Mouse (Mus musculus): ENCODE results near the gene Tnfrsf9. TPM values are rescaled to one million over a fixed set of nuclear protein-coding genes. Genes with fewer than 3 reads are reported as not detected.

Gene Tnfrsf9
- polyA plus RNA-seq, 1 experiment from 2014 or later: 0.16 TPM

GRCm38 (mm10) chr4:150875393-150875792, 39.0 kb upstream of the Tnfrsf9 start:
- H3K4me1 ChIP-seq (replicated peaks): peaks cover 13% of the 10 kb centered on the region
- peaks cover 24% of the 10 kb centered on the region for H3K9me3 ChIP-seq
- no peak overlapping the region for H3K27ac ChIP-seq
- WGBS: 89% methylated on average over 10 of the region's 10 CpGs
- H3K4me3 ChIP-seq (replicated peaks): no peak overlapping the region
- H3K27me3 ChIP-seq: no peaks in the 10 kb centered on the region
- H3K9ac ChIP-seq (replicated peaks): no peak overlapping the region
- no peak overlapping the region for H3K4me2 ChIP-seq (replicated peaks)
- peaks cover 5% of the 10 kb centered on the region for H3K36me3 ChIP-seq
- ATAC-seq: no peak

GRCm38 (mm10) chr4:150879631-150880030, 34.7 kb upstream of the Tnfrsf9 start:
- 95% methylated on average over 22 of the region's 22 CpGs for WGBS
- Histone ChIP-seq H3K27me3 (no peaks in the 10 kb centered on the region), H3K4me1 (replicated peaks) (no peaks in the 10 kb centered on the region)

GRCm38 (mm10) chr4:150880364-150880763, 34.0 kb upstream of the Tnfrsf9 start:
- no peaks in the 10 kb centered on the region for H3K27me3 ChIP-seq
- H3K9ac ChIP-seq (replicated peaks): no peak overlapping the region
- no peak for ATAC-seq
- no peaks in the 10 kb centered on the region for H3K4me1 ChIP-seq (replicated peaks)
- no peak overlapping the region for H3K4me2 ChIP-seq (replicated peaks)
- peaks cover 5% of the 10 kb centered on the region for H3K36me3 ChIP-seq
- WGBS: 83% methylated on average over 5 of the region's 5 CpGs
- no peak overlapping the region for H3K27ac ChIP-seq
- peaks cover 25% of the 10 kb centered on the region for H3K9me3 ChIP-seq
- H3K4me3 ChIP-seq (replicated peaks): no peak overlapping the region

More at GRCm38 (mm10) chr4:150879631-150880030, 34.7 kb upstream of the Tnfrsf9 start:
- H3K9ac ChIP-seq (replicated peaks): no peak overlapping the region
- H3K4me2 ChIP-seq (replicated peaks): no peak overlapping the region
- H3K36me3 ChIP-seq: peaks cover 5% of the 10 kb centered on the region
- H3K27ac ChIP-seq: no peak overlapping the region
- ATAC-seq: no peak
- H3K4me3 ChIP-seq (replicated peaks): no peak overlapping the region
- H3K9me3 ChIP-seq: peaks cover 25% of the 10 kb centered on the region

GRCm38 (mm10) chr4:150882632-150883031, 31.7 kb upstream of the Tnfrsf9 start:
- 85% methylated on average over 5 of the region's 5 CpGs for WGBS
- ATAC-seq: no peak
- H3K36me3 ChIP-seq: peaks cover 5% of the 10 kb centered on the region

GRCm38 (mm10) chr4:150887903-150888302, 26.5 kb upstream of the Tnfrsf9 start:
- Histone ChIP-seq H3K9me3 (no peaks in the 10 kb centered on the region), H3K4me1 (replicated peaks) (no peaks in the 10 kb centered on the region), H3K36me3 (no peaks in the 10 kb centered on the region), H3K27me3 (no peaks in the 10 kb centered on the region), H3K4me3 (replicated peaks) (no peak overlapping the region), H3K4me2 (replicated peaks) (no peak overlapping the region), H3K27ac (no peak overlapping the region), H3K9ac (replicated peaks) (no peak overlapping the region)
- ATAC-seq: no peak
- WGBS: 82% methylated on average over 5 of the region's 5 CpGs

More at GRCm38 (mm10) chr4:150882632-150883031, 31.7 kb upstream of the Tnfrsf9 start:
- Histone ChIP-seq H3K27ac (no peak overlapping the region), H3K4me2 (replicated peaks) (no peak overlapping the region), H3K9ac (replicated peaks) (no peak overlapping the region), H3K27me3 (no peaks in the 10 kb centered on the region), H3K4me3 (replicated peaks) (no peak overlapping the region), H3K4me1 (replicated peaks) (no peaks in the 10 kb centered on the region), H3K9me3 (peaks cover 25% of the 10 kb centered on the region)

GRCm38 (mm10) chr4:150888492-150888891, 25.9 kb upstream of the Tnfrsf9 start:
- H3K27ac ChIP-seq: no peak overlapping the region
- H3K9me3 ChIP-seq: no peaks in the 10 kb centered on the region
- no peak overlapping the region for H3K4me2 ChIP-seq (replicated peaks)
- H3K4me1 ChIP-seq (replicated peaks): no peaks in the 10 kb centered on the region
- H3K27me3 ChIP-seq: no peaks in the 10 kb centered on the region
- ATAC-seq: no peak
- no peak overlapping the region for H3K9ac ChIP-seq (replicated peaks)
- H3K4me3 ChIP-seq (replicated peaks): no peak overlapping the region
- no peaks in the 10 kb centered on the region for H3K36me3 ChIP-seq
- WGBS: 93% methylated on average over 4 of the region's 4 CpGs

- WGBS: 49% methylated on average over 20 of the region's 20 CpGs
- no peak overlapping the region for H3K4me3 ChIP-seq (replicated peaks)
- H3K27me3 ChIP-seq: no peaks in the 10 kb centered on the region
- no peaks in the 10 kb centered on the region for H3K4me1 ChIP-seq (replicated peaks)
- H3K36me3 ChIP-seq: no peaks in the 10 kb centered on the region
- no peak overlapping the region for H3K4me2 ChIP-seq (replicated peaks)
- H3K27ac ChIP-seq: no peak overlapping the region
- H3K9ac ChIP-seq (replicated peaks): no peak overlapping the region
- H3K9me3 ChIP-seq: no peaks in the 10 kb centered on the region
- ATAC-seq: no peak
Observed at GRCm38 (mm10) chr4:150889273-150889954, 24.9 kb upstream of the Tnfrsf9 start.

GRCm38 (mm10) chr4:150889955-150890315, 24.4 kb upstream of the Tnfrsf9 start:
- H3K27me3 ChIP-seq: no peaks in the 10 kb centered on the region
- WGBS: 73% methylated on average over 13 of the region's 13 CpGs
- no peak overlapping the region for H3K27ac ChIP-seq
- no peaks in the 10 kb centered on the region for H3K36me3 ChIP-seq
- ATAC-seq: no peak
- no peaks in the 10 kb centered on the region for H3K4me1 ChIP-seq (replicated peaks)
- H3K4me3 ChIP-seq (replicated peaks): no peak overlapping the region
- no peak overlapping the region for H3K9ac ChIP-seq (replicated peaks)
- H3K4me2 ChIP-seq (replicated peaks): no peak overlapping the region
- no peaks in the 10 kb centered on the region for H3K9me3 ChIP-seq

GRCm38 (mm10) chr4:150891308-150891707, 23.1 kb upstream of the Tnfrsf9 start:
- Histone ChIP-seq H3K9me3 (no peaks in the 10 kb centered on the region), H3K27me3 (no peaks in the 10 kb centered on the region), H3K36me3 (peaks cover 5% of the 10 kb centered on the region), H3K4me3 (replicated peaks) (no peak overlapping the region), H3K4me1 (replicated peaks) (no peaks in the 10 kb centered on the region), H3K9ac (replicated peaks) (no peak overlapping the region), H3K27ac (no peak overlapping the region), H3K4me2 (replicated peaks) (no peak overlapping the region)
- no peak for ATAC-seq
- 84% methylated on average over 5 of the region's 5 CpGs for WGBS

- WGBS: 80% methylated on average over 8 of the region's 8 CpGs
- Histone ChIP-seq H3K27me3 (no peaks in the 10 kb centered on the region), H3K9me3 (no peaks in the 10 kb centered on the region), H3K4me3 (replicated peaks) (no peak overlapping the region), H3K36me3 (peaks cover 37% of the 10 kb centered on the region), H3K4me2 (replicated peaks) (no peak overlapping the region), H3K9ac (replicated peaks) (no peak overlapping the region), H3K4me1 (replicated peaks) (0 out of 2 replicates have a peak, but pooled peaks cover 2% of the 10 kb centered on the region), H3K27ac (no peak overlapping the region)
- no peak for ATAC-seq
Observed at GRCm38 (mm10) chr4:150894718-150895501, 19.5 kb upstream of the Tnfrsf9 start.

GRCm38 (mm10) chr4:150896896-150897624, 17.3 kb upstream of the Tnfrsf9 start:
- Histone ChIP-seq H3K9me3 (no peaks in the 10 kb centered on the region), H3K4me3 (replicated peaks) (no peak overlapping the region), H3K9ac (replicated peaks) (no peak overlapping the region), H3K4me2 (replicated peaks) (no peak overlapping the region), H3K36me3 (peaks cover 58% of the 10 kb centered on the region), H3K4me1 (replicated peaks) (0 out of 2 replicates have a peak, but pooled peaks cover 2% of the 10 kb centered on the region), H3K27me3 (no peaks in the 10 kb centered on the region), H3K27ac (no peak overlapping the region)
- WGBS: 94% methylated on average over 26 of the region's 26 CpGs
- ATAC-seq: no peak
